Mouse (Mus musculus): ENCODE data around the gene Apol7a.
"Not testable (repeated sequence)": the region's sequence is repeated elsewhere in the genome, so short reads cannot be mapped to it uniquely, and the experiment has no call there.

GRCm38 (mm10) chr15:77406370-77406769 is 7.5 kb upstream of the Apol7a start:
- not testable (repeated sequence) for TF ChIP-seq CTCF (IDR thresholded peaks at IDR 0.05; ENCODE audit: extremely low read depth, insufficient read length, insufficient replicate concordance, low read depth, low read length); POLR2A (IDR thresholded peaks at IDR 0.05; ENCODE audit: low read depth, low read length)

All from small intestine, adult 2 months (tissue).